Mouse (Mus musculus) limb, embryonic 11.5 days (tissue): ENCODE results near the gene Stk33. TPM values are rescaled to one million over a fixed set of nuclear protein-coding genes. Genes with fewer than 3 reads are reported as not detected.
"Not testable (repeated sequence)": the region's sequence is repeated elsewhere in the genome, so short reads cannot be mapped to it uniquely, and the experiment has no call there.

Source experiments
- ATAC-seq: fragments of 200-750 bp; cut with Nextera tagmentation; 2 replicates; pipeline ENCODE4 v1.8.0; 2017; ENCODE audit warnings: low read depth; ENCODE audit not compliant: insufficient number of reproducible peaks, low FRiP score, low TSS enrichment
- DNase-seq: peaks from one replicate; pipeline ENCODE4 v3.0.0-alpha.2; 2015; ENCODE audit warnings: low spot score
- H3K27ac ChIP-seq: fragments of 300-500 bp; sonication (generic); replicated peaks from 2 replicates; pipeline ENCODE4 v1.5.1; 2014; ENCODE audit warnings: low read depth, mild to moderate bottlenecking, low read length
- H3K27me3 ChIP-seq: fragments of 300-500 bp; sonication (generic); 2 replicates; pipeline ENCODE4 v1.6.1; 2014; ENCODE audit warnings: mild to moderate bottlenecking, low read length, mixed read lengths; ENCODE audit not compliant: control insufficient read depth, insufficient read depth
- H3K36me3 ChIP-seq: fragments of 300-500 bp; sonication (generic); 2 replicates; pipeline ENCODE4 v1.6.1; 2014; ENCODE audit warnings: mild to moderate bottlenecking, low read length, moderate library complexity, mixed read lengths; ENCODE audit not compliant: control insufficient read depth, insufficient read depth
- H3K4me1 ChIP-seq: fragments of 300-500 bp; sonication (generic); 2 replicates; pipeline ENCODE4 v1.6.1; 2014; ENCODE audit warnings: low read length, mixed read lengths; ENCODE audit not compliant: control insufficient read depth, insufficient read depth
- H3K4me2 ChIP-seq: fragments of 300-500 bp; sonication (generic); 2 replicates; pipeline ENCODE4 v1.6.1; 2014; ENCODE audit warnings: low read depth, mild to moderate bottlenecking, moderate library complexity; ENCODE audit not compliant: severe bottlenecking
- H3K4me3 ChIP-seq: fragments of 300-500 bp; sonication (generic); 2 replicates; pipeline ENCODE4 v1.5.1; 2014; ENCODE audit warnings: low read depth, low read length
- H3K9ac ChIP-seq: fragments of 300-500 bp; sonication (generic); 2 replicates; pipeline ENCODE4 v1.6.1; 2014; ENCODE audit warnings: mild to moderate bottlenecking, low read length
- H3K9me3 ChIP-seq: fragments of 300-500 bp; sonication (generic); 2 replicates; pipeline ENCODE4 v1.6.1; 2016; ENCODE audit warnings: low read length; ENCODE audit not compliant: control insufficient read depth
- WGBS: fragments of 180-500 bp; shearing (Covaris S2); extraction: QIAGEN DNeasy Blood & Tissue Kit; methylation state at CpG from one replicate; pipeline ENCODE4 v1.1.7; 2014; 5-methylcytosine and 5-hydroxymethylcytosine counted together
- polyA plus RNA-seq: library from polyadenylated mRNA; unstranded; fragments of >200 nt; fragmentation: Nextera tagmentation; extraction: Ambion mirVana; gene quantifications from 2 replicates; pipeline ENCODE4 v1.2.1, GENCODE M21; 2014

The Stk33 gene
- polyA plus RNA-seq, 1 experiment from 2014 or later: 0.92 TPM

DNA sequence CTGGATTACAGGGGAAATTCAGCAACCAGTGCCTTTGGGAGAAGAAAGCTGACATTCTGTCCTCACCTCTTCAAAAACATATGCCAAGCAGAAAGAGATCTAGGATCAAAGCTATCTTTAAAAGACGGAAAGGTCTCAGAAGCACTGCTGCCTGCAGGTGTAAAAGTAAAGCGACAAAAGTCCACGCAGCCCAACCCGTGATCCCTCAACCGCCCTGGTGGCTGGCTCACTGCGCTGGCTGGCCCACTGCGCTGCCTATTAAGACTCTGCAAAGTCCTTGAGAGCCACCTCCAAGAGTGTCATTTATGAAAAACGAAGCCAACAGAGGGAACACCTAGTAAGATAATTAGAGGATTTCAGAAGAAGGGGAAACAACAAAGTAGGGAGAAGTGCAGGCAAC, 16.1 kb downstream of the Stk33 start:
- DNase-seq: no peak
- no peaks in the 10 kb centered on the region for H3K27me3 ChIP-seq
- 78% methylated on average over 8 of the region's 8 CpGs for WGBS
- no peak overlapping the region for H3K27ac ChIP-seq
- no peak overlapping the region for H3K4me3 ChIP-seq
- no peaks in the 10 kb centered on the region for H3K4me1 ChIP-seq
- H3K36me3 ChIP-seq: no peaks in the 10 kb centered on the region
- no peak for ATAC-seq
- no peak overlapping the region for H3K4me2 ChIP-seq
- no peaks in the 10 kb centered on the region for H3K9me3 ChIP-seq
- no peak overlapping the region for H3K9ac ChIP-seq

DNA sequence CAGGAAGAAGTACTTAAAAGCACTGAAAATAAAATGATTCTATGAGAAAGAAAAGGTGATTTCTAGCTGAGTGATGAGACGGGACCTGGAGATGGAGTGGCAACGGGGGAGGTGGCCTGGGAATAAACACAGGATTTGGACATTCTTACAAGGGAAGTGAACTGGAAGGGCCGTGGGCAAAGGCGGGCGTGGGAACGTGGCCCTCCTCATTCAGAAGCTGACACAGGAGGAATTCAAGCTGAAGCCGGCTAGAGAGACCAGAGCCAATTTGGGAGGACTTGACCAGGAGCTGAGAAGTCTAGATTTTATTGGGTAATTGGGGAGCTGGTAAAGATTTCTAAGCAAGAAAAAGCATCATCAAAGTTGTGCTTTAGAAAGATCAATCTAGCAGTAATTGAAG, 33.4 kb downstream of the Stk33 start:
- Histone ChIP-seq H3K4me3 (no peak overlapping the region), H3K36me3 (no peaks in the 10 kb centered on the region), H3K4me2 (no peak overlapping the region), H3K27ac (no peak overlapping the region), H3K27me3 (no peaks in the 10 kb centered on the region), H3K4me1 (no peaks in the 10 kb centered on the region), H3K9ac (no peak overlapping the region), H3K9me3 (no peaks in the 10 kb centered on the region)
- WGBS: 74% methylated on average over 7 of the region's 7 CpGs
- DNase-seq (no peak), ATAC-seq (no peak)

DNA sequence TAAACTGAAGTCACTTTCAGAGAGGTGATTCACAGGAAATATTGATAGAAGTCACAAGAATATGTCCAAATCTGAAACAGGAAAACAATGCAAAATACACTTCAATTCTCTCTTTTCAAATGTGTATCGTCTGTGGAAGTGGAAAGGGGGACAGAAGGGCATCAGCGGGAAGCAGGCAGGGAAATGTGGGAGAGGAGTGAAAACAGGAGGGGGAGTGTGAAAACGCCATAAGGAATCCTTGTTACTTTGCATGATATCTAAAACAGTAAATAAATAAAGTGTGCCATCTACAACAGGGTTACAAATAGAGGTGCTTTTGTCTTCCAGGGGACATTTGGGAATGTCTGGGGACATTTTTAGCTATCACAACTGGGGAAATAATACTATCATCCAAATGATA, 39.6 kb downstream of the Stk33 start:
- no peak overlapping the region for H3K9ac ChIP-seq
- no peaks in the 10 kb centered on the region for H3K9me3 ChIP-seq
- H3K4me1 ChIP-seq: no peaks in the 10 kb centered on the region
- DNase-seq: no peak
- no peak overlapping the region for H3K4me3 ChIP-seq
- ATAC-seq: no peak
- H3K4me2 ChIP-seq: no peak overlapping the region
- no peaks in the 10 kb centered on the region for H3K36me3 ChIP-seq
- WGBS: 72% methylated on average over 3 of the region's 3 CpGs
- no peaks in the 10 kb centered on the region for H3K27me3 ChIP-seq
- no peak overlapping the region for H3K27ac ChIP-seq

- ATAC-seq (no peak), DNase-seq (no peak)
- Histone ChIP-seq H3K9me3 (no peaks in the 10 kb centered on the region), H3K4me1 (no peaks in the 10 kb centered on the region), H3K4me2 (no peak overlapping the region), H3K9ac (no peak overlapping the region), H3K27me3 (no peaks in the 10 kb centered on the region), H3K36me3 (no peaks in the 10 kb centered on the region), H3K27ac (no peak overlapping the region), H3K4me3 (no peak overlapping the region)
- WGBS: 58% methylated on average over 1 of the region's 1 CpGs
Observed at GRCm38 (mm10) chr7:109381131-109381530, 57.8 kb downstream of the Stk33 start.

- not testable (repeated sequence) for H3K36me3 ChIP-seq, ATAC-seq, H3K27ac ChIP-seq, H3K4me3 ChIP-seq, DNase-seq, H3K9me3 ChIP-seq, H3K4me2 ChIP-seq, H3K4me1 ChIP-seq, H3K9ac ChIP-seq, H3K27me3 ChIP-seq
- WGBS: 88% methylated on average over 6 of the region's 6 CpGs
Observed at GRCm38 (mm10) chr7:109373556-109373955, 65.3 kb downstream of the Stk33 start.

DNA sequence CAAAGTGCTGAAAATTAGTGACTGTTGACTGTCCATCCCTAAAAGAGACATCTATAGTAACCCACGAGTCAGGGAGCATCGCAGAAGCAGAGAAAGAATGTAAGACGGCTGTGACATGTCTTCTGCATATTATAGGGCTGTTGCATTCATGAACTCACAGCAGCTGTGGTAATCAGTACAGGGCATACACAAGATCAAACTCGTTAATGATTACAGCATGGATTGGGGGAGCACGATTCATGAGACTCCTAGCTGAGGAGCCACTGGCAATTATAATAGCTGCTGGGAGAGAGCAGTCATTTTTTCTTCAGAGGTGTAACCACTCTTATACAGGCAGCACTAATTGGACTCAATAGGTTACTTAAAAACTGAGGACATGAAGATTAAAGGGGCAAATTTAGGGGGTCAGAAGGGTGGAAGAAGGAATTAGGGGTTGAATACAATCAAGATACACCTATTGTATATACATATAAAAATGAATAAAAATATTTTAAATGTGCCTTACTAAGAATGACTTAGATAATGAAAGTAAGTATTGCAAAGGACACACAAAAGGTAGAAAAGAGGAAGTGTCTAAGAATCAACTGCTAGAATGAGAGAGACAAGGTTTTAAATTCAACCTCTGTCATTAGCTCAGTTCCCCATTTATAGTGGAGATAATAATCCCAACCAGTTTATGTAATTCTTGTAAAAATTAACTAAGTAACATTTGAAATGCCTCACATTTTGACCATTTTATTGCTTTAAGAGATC, 80.3 kb downstream of the Stk33 start:
- Histone ChIP-seq H3K4me3 (no peak overlapping the region), H3K36me3 (no peaks in the 10 kb centered on the region), H3K9me3 (no peaks in the 10 kb centered on the region), H3K27me3 (no peaks in the 10 kb centered on the region), H3K27ac (no peak overlapping the region), H3K4me1 (no peaks in the 10 kb centered on the region), H3K9ac (no peak overlapping the region), H3K4me2 (no peak overlapping the region)
- 70% methylated on average over 5 of the region's 5 CpGs for WGBS
- ATAC-seq: no peak
- no peak for DNase-seq

- Histone ChIP-seq H3K9ac (no peak overlapping the region), H3K36me3 (no peaks in the 10 kb centered on the region), H3K9me3 (no peaks in the 10 kb centered on the region), H3K4me1 (no peaks in the 10 kb centered on the region), H3K4me2 (no peak overlapping the region), H3K27ac (no peak overlapping the region), H3K27me3 (no peaks in the 10 kb centered on the region), H3K4me3 (no peak overlapping the region)
- no peak for ATAC-seq
- 69% methylated on average over 1 of the region's 1 CpGs for WGBS
- no peak for DNase-seq
Observed at GRCm38 (mm10) chr7:109357877-109358276, 81.0 kb downstream of the Stk33 start.

- Histone ChIP-seq H3K4me1 (no peaks in the 10 kb centered on the region), H3K27ac (no peak overlapping the region), H3K4me3 (no peak overlapping the region), H3K4me2 (no peak overlapping the region), H3K27me3 (no peaks in the 10 kb centered on the region), H3K9me3 (no peaks in the 10 kb centered on the region), H3K9ac (no peak overlapping the region), H3K36me3 (no peaks in the 10 kb centered on the region)
- no peak for ATAC-seq
- 82% methylated on average over 3 of the region's 3 CpGs for WGBS
- no peak for DNase-seq
Observed at GRCm38 (mm10) chr7:109347241-109347640, 91.6 kb downstream of the Stk33 start.

GRCm38 (mm10) chr7:109331722-109332121, 107.2 kb downstream of the Stk33 start:
- H3K4me2 ChIP-seq: no peak overlapping the region
- no peaks in the 10 kb centered on the region for H3K27me3 ChIP-seq
- H3K4me3 ChIP-seq: no peak overlapping the region
- H3K27ac ChIP-seq: no peak overlapping the region
- ATAC-seq (no peak), DNase-seq (no peak)
- no peaks in the 10 kb centered on the region for H3K9me3 ChIP-seq
- no peak overlapping the region for H3K9ac ChIP-seq
- no peaks in the 10 kb centered on the region for H3K36me3 ChIP-seq
- whole genome bisulfite sequencing: 86% methylated on average over 8 of the region's 8 CpGs
- no peaks in the 10 kb centered on the region for H3K4me1 ChIP-seq
